Mouse (Mus musculus): ENCODE measurements at regions not wholly inside any gene's neighbourhood (a gene's known extent, or its start where the extent isn't known, plus 50 kb on each side); places are given as distances from the start of the nearest gene placed in this dataset.
A peak's percentile ranks its signal among the peaks of the same experiment; 100 is the strongest.

GRCm38 (mm10) chr2:160148516-160148915, 185.4 kb downstream of the Gm826 start:
- no peak overlapping the region for H3K27ac ChIP-seq (ENCODE audit: low read length)
- no peak for ATAC-seq (ENCODE audit: low read depth)
- H3K4me1 ChIP-seq (replicated peaks; ENCODE audit: control insufficient read depth, insufficient read depth, low read length): no peaks in the 10 kb centered on the region
- H3K36me3 ChIP-seq (ENCODE audit: control insufficient read depth, insufficient read depth, low read length): no peaks in the 10 kb centered on the region
- no peak overlapping the region for H3K9ac ChIP-seq (ENCODE audit: low read length)
- no peak overlapping the region for H3K4me2 ChIP-seq (ENCODE audit: low read depth, low read length)
- H3K9me3 ChIP-seq (ENCODE audit: control insufficient read depth, low read length): no peaks in the 10 kb centered on the region
- 63% methylated on average over 10 of the region's 10 CpGs for WGBS
- no peak overlapping the region for H3K4me3 ChIP-seq (ENCODE audit: low read length)
- no peaks in the 10 kb centered on the region for H3K27me3 ChIP-seq (ENCODE audit: control insufficient read depth, insufficient read depth, low read depth, low read length)

- no peak overlapping the region for H3K4me3 ChIP-seq (ENCODE audit: low read length)
- H3K36me3 ChIP-seq (ENCODE audit: control insufficient read depth, insufficient read depth, low read length): no peaks in the 10 kb centered on the region
- H3K27me3 ChIP-seq (ENCODE audit: control insufficient read depth, insufficient read depth, low read depth, low read length): no peaks in the 10 kb centered on the region
- WGBS: 57% methylated on average over 2 of the region's 2 CpGs
- H3K9ac ChIP-seq (ENCODE audit: low read length): no peak overlapping the region
- no peak overlapping the region for H3K27ac ChIP-seq (ENCODE audit: low read length)
- H3K9me3 ChIP-seq (ENCODE audit: control insufficient read depth, low read length): no peaks in the 10 kb centered on the region
- no peaks in the 10 kb centered on the region for H3K4me1 ChIP-seq (replicated peaks; ENCODE audit: control insufficient read depth, insufficient read depth, low read length)
- no peak overlapping the region for H3K4me2 ChIP-seq (ENCODE audit: low read depth, low read length)
- ATAC-seq (ENCODE audit: low read depth): no peak
Observed at GRCm38 (mm10) chr2:160148031-160148430, 185.9 kb downstream of the Gm826 start.

GRCm38 (mm10) chr2:160140166-160140740, 193.7 kb downstream of the Gm826 start:
- Histone ChIP-seq H3K36me3 (ENCODE audit: control insufficient read depth, insufficient read depth, low read length) (no peaks in the 10 kb centered on the region), H3K9me3 (ENCODE audit: control insufficient read depth, low read length) (no peaks in the 10 kb centered on the region), H3K4me3 (ENCODE audit: low read length) (no peak overlapping the region), H3K27ac (ENCODE audit: low read length) (no peak overlapping the region), H3K4me2 (ENCODE audit: low read depth, low read length) (no peak overlapping the region), H3K4me1 (replicated peaks; ENCODE audit: control insufficient read depth, insufficient read depth, low read length) (no peaks in the 10 kb centered on the region), H3K27me3 (ENCODE audit: control insufficient read depth, insufficient read depth, low read depth, low read length) (no peaks in the 10 kb centered on the region), H3K9ac (ENCODE audit: low read length) (no peak overlapping the region)
- no peak for ATAC-seq (ENCODE audit: low read depth)
- 48% methylated on average over 4 of the region's 4 CpGs for WGBS

GRCm38 (mm10) chr2:160138091-160138490, 195.9 kb downstream of the Gm826 start:
- no peak for ATAC-seq (ENCODE audit: low read depth)
- Histone ChIP-seq H3K4me2 (ENCODE audit: low read depth, low read length) (no peak overlapping the region), H3K4me1 (replicated peaks; ENCODE audit: control insufficient read depth, insufficient read depth, low read length) (no peaks in the 10 kb centered on the region), H3K36me3 (ENCODE audit: control insufficient read depth, insufficient read depth, low read length) (no peaks in the 10 kb centered on the region), H3K27ac (ENCODE audit: low read length) (no peak overlapping the region), H3K4me3 (ENCODE audit: low read length) (no peak overlapping the region), H3K9ac (ENCODE audit: low read length) (no peak overlapping the region), H3K9me3 (ENCODE audit: control insufficient read depth, low read length) (no peaks in the 10 kb centered on the region), H3K27me3 (ENCODE audit: control insufficient read depth, insufficient read depth, low read depth, low read length) (no peaks in the 10 kb centered on the region)
- 40% methylated on average over 2 of the region's 2 CpGs for WGBS

GRCm38 (mm10) chr2:160131797-160132196, 202.2 kb downstream of the Gm826 start:
- H3K27me3 ChIP-seq (ENCODE audit: control insufficient read depth, insufficient read depth, low read depth, low read length): no peaks in the 10 kb centered on the region
- no peaks in the 10 kb centered on the region for H3K4me1 ChIP-seq (replicated peaks; ENCODE audit: control insufficient read depth, insufficient read depth, low read length)
- H3K9ac ChIP-seq (ENCODE audit: low read length): no peak overlapping the region
- H3K36me3 ChIP-seq (ENCODE audit: control insufficient read depth, insufficient read depth, low read length): no peaks in the 10 kb centered on the region
- no peak for ATAC-seq (ENCODE audit: low read depth)
- no peak overlapping the region for H3K4me2 ChIP-seq (ENCODE audit: low read depth, low read length)
- WGBS: 25% methylated on average over 2 of the region's 2 CpGs
- H3K9me3 ChIP-seq (ENCODE audit: control insufficient read depth, low read length): no peaks in the 10 kb centered on the region
- no peak overlapping the region for H3K4me3 ChIP-seq (ENCODE audit: low read length)
- H3K27ac ChIP-seq (ENCODE audit: low read length): no peak overlapping the region

- Histone ChIP-seq H3K4me3 (ENCODE audit: low read length) (no peak overlapping the region), H3K9me3 (ENCODE audit: control insufficient read depth, low read length) (no peaks in the 10 kb centered on the region), H3K27ac (ENCODE audit: low read length) (no peak overlapping the region), H3K27me3 (ENCODE audit: control insufficient read depth, insufficient read depth, low read depth, low read length) (no peaks in the 10 kb centered on the region), H3K9ac (ENCODE audit: low read length) (no peak overlapping the region), H3K4me1 (replicated peaks; ENCODE audit: control insufficient read depth, insufficient read depth, low read length) (no peaks in the 10 kb centered on the region), H3K4me2 (ENCODE audit: low read depth, low read length) (no peak overlapping the region), H3K36me3 (ENCODE audit: control insufficient read depth, insufficient read depth, low read length) (no peaks in the 10 kb centered on the region)
- WGBS: 59% methylated on average over 2 of the region's 2 CpGs
- no peak for ATAC-seq (ENCODE audit: low read depth)
Observed at GRCm38 (mm10) chr2:160131386-160131785, 202.6 kb downstream of the Gm826 start.

GRCm38 (mm10) chr2:160117148-160117547, 216.8 kb downstream of the Gm826 start:
- Histone ChIP-seq H3K9ac (ENCODE audit: low read length) (no peak overlapping the region), H3K4me1 (replicated peaks; ENCODE audit: control insufficient read depth, insufficient read depth, low read length) (no peaks in the 10 kb centered on the region), H3K4me2 (ENCODE audit: low read depth, low read length) (no peak overlapping the region), H3K36me3 (ENCODE audit: control insufficient read depth, insufficient read depth, low read length) (no peaks in the 10 kb centered on the region), H3K9me3 (ENCODE audit: control insufficient read depth, low read length) (no peaks in the 10 kb centered on the region), H3K27ac (ENCODE audit: low read length) (no peak overlapping the region), H3K27me3 (ENCODE audit: control insufficient read depth, insufficient read depth, low read depth, low read length) (no peaks in the 10 kb centered on the region), H3K4me3 (ENCODE audit: low read length) (no peak overlapping the region)
- peak; percentile 36; the same call in 1 of the 2 replicates for ATAC-seq (ENCODE audit: low read depth)

- H3K9ac ChIP-seq (ENCODE audit: low read length): no peak overlapping the region
- H3K4me2 ChIP-seq (ENCODE audit: low read depth, low read length): no peak overlapping the region
- no peak for ATAC-seq (ENCODE audit: low read depth)
- H3K36me3 ChIP-seq (ENCODE audit: control insufficient read depth, insufficient read depth, low read length): no peaks in the 10 kb centered on the region
- H3K4me1 ChIP-seq (replicated peaks; ENCODE audit: control insufficient read depth, insufficient read depth, low read length): no peaks in the 10 kb centered on the region
- no peak overlapping the region for H3K27ac ChIP-seq (ENCODE audit: low read length)
- H3K27me3 ChIP-seq (ENCODE audit: control insufficient read depth, insufficient read depth, low read depth, low read length): no peaks in the 10 kb centered on the region
- no peak overlapping the region for H3K4me3 ChIP-seq (ENCODE audit: low read length)
- no peaks in the 10 kb centered on the region for H3K9me3 ChIP-seq (ENCODE audit: control insufficient read depth, low read length)
Observed at GRCm38 (mm10) chr2:160111176-160111692, 222.7 kb downstream of the Gm826 start.

- WGBS: 28% methylated on average over 12 of the region's 12 CpGs
- Histone ChIP-seq H3K4me1 (replicated peaks; ENCODE audit: control insufficient read depth, insufficient read depth, low read length) (no peaks in the 10 kb centered on the region), H3K9me3 (ENCODE audit: control insufficient read depth, low read length) (no peaks in the 10 kb centered on the region), H3K4me3 (ENCODE audit: low read length) (no peak overlapping the region), H3K27me3 (ENCODE audit: control insufficient read depth, insufficient read depth, low read depth, low read length) (no peaks in the 10 kb centered on the region), H3K36me3 (ENCODE audit: control insufficient read depth, insufficient read depth, low read length) (no peaks in the 10 kb centered on the region), H3K9ac (ENCODE audit: low read length) (no peak overlapping the region), H3K27ac (ENCODE audit: low read length) (no peak overlapping the region), H3K4me2 (ENCODE audit: low read depth, low read length) (no peak overlapping the region)
- no peak for ATAC-seq (ENCODE audit: low read depth)
Observed at GRCm38 (mm10) chr2:160093078-160093477, 240.9 kb downstream of the Gm826 start.

GRCm38 (mm10) chr2:160085999-160086398, 248.0 kb downstream of the Gm826 start:
- H3K36me3 ChIP-seq (ENCODE audit: control insufficient read depth, insufficient read depth, low read length): no peaks in the 10 kb centered on the region
- H3K27me3 ChIP-seq (ENCODE audit: control insufficient read depth, insufficient read depth, low read depth, low read length): no peaks in the 10 kb centered on the region
- no peak for ATAC-seq (ENCODE audit: low read depth)
- H3K9ac ChIP-seq (ENCODE audit: low read length): no peak overlapping the region
- H3K27ac ChIP-seq (ENCODE audit: low read length): no peak overlapping the region
- WGBS: 70% methylated on average over 4 of the region's 4 CpGs
- no peaks in the 10 kb centered on the region for H3K4me1 ChIP-seq (replicated peaks; ENCODE audit: control insufficient read depth, insufficient read depth, low read length)
- H3K4me3 ChIP-seq (ENCODE audit: low read length): no peak overlapping the region
- H3K4me2 ChIP-seq (ENCODE audit: low read depth, low read length): no peak overlapping the region
- no peaks in the 10 kb centered on the region for H3K9me3 ChIP-seq (ENCODE audit: control insufficient read depth, low read length)
